In genomic region chr7:139119152-139119774, GRCm38 (mm10) we compare ENCODE assay signal across 8 mouse cellular contexts. TPM values are rescaled to one million over a fixed set of nuclear protein-coding genes. Genes with fewer than 3 reads are reported as not detected.
DNase-seq lines count a peak whose midpoint lies in the region; ATAC-seq and TF ChIP-seq lines count a peak whose summit lies in the region.

No protein-coding gene starts in this region.

- ATAC-seq in embryonic facial prominence, embryonic 14.5 days (ENCODE audit: low read depth) = peak; percentile 41; the same call in 1 of the 2 replicates
- peak; percentile 76 for ATAC-seq in kidney, embryonic 14.5 days (ENCODE audit: low FRiP score, low TSS enrichment)
- no peak for ATAC-seq in limb, embryonic 14.5 days (ENCODE audit: low FRiP score, low read depth)
- ATAC-seq in neural tube, embryonic 12.5 days (ENCODE audit: low FRiP score, low read depth) = peak; percentile 61; the same call in 1 of the 2 replicates
- 0 out of 2 replicates have a peak, but pooled peaks have one; percentile 10 for ATAC-seq in stomach, embryonic 16.5 days (ENCODE audit: insufficient read depth, low FRiP score)

- H3K4me2 ChIP-seq in embryonic facial prominence, embryonic 14.5 days (ENCODE audit: low read depth, low read length) = no peak overlapping the region
- no peak overlapping the region for H3K4me2 ChIP-seq in kidney, embryonic 14.5 days (replicated peaks; ENCODE audit: low read depth, low read length)
- H3K4me2 ChIP-seq in limb, embryonic 14.5 days (replicated peaks; ENCODE audit: low read depth, low read length, severe bottlenecking) = no peak overlapping the region
- no peak overlapping the region for H3K4me2 ChIP-seq in neural tube, embryonic 12.5 days (replicated peaks)
- H3K4me2 ChIP-seq in stomach, embryonic 16.5 days (ENCODE audit: low read depth, low read length) = no peak overlapping the region

- no peaks in the 10 kb centered on the region for H3K79me2 ChIP-seq in C2C12 (ENCODE audit: control insufficient read depth, insufficient read depth)

- peak; percentile 91 for TF ChIP-seq CTCF in C2C12 (IDR thresholded peaks at IDR 0.05; ENCODE audit: control insufficient read depth, insufficient read depth, insufficient read length)
- TF ChIP-seq CTCF in bone marrow, adult 2 months (IDR thresholded peaks at IDR 0.05; ENCODE audit: control insufficient read depth, insufficient read depth, low read length) = peak; percentile 72

- no peaks in the 10 kb centered on the region for H3K9me3 ChIP-seq in embryonic facial prominence, embryonic 14.5 days (ENCODE audit: control insufficient read depth, low read length)
- H3K9me3 ChIP-seq in heart, embryonic 10.5 days = no peaks in the 10 kb centered on the region
- no peaks in the 10 kb centered on the region for H3K9me3 ChIP-seq in kidney, embryonic 14.5 days (ENCODE audit: control insufficient read depth, low read length)
- no peaks in the 10 kb centered on the region for H3K9me3 ChIP-seq in limb, embryonic 14.5 days (ENCODE audit: control insufficient read depth, low read length)
- H3K9me3 ChIP-seq in neural tube, embryonic 12.5 days = no peaks in the 10 kb centered on the region
- H3K9me3 ChIP-seq in stomach, embryonic 16.5 days (replicated peaks; ENCODE audit: control insufficient read depth, low read length) = no peaks in the 10 kb centered on the region

- no peaks in the 10 kb centered on the region for H3K4me1 ChIP-seq in bone marrow, adult 2 months (ENCODE audit: control insufficient read depth, insufficient read depth, low read length)
- H3K4me1 ChIP-seq in embryonic facial prominence, embryonic 14.5 days (ENCODE audit: control insufficient read depth, insufficient read depth, low read length) = no peaks in the 10 kb centered on the region
- H3K4me1 ChIP-seq in heart, embryonic 10.5 days = no peaks in the 10 kb centered on the region
- H3K4me1 ChIP-seq in kidney, embryonic 14.5 days (ENCODE audit: control insufficient read depth, insufficient read depth, low read length) = no peaks in the 10 kb centered on the region
- no peaks in the 10 kb centered on the region for H3K4me1 ChIP-seq in limb, embryonic 14.5 days (ENCODE audit: control insufficient read depth, insufficient read depth, low read length)
- no peaks in the 10 kb centered on the region for H3K4me1 ChIP-seq in neural tube, embryonic 12.5 days
- H3K4me1 ChIP-seq in stomach, embryonic 16.5 days (ENCODE audit: control insufficient read depth, insufficient read depth, low read length) = no peaks in the 10 kb centered on the region

- TF ChIP-seq POLR2A in bone marrow, adult 2 months (IDR thresholded peaks at IDR 0.05; ENCODE audit: borderline replicate concordance, control insufficient read depth, low read depth, low read length) = no peak
- no peak for TF ChIP-seq POLR2A in limb, embryonic 14.5 days (IDR thresholded peaks at IDR 0.05; ENCODE audit: borderline replicate concordance, extremely low read depth, insufficient read depth, insufficient read length)

- 41% methylated on average over 13 of the region's 13 CpGs for WGBS in bone marrow, adult 2 months
- WGBS in embryonic facial prominence, embryonic 14.5 days = 43% methylated on average over 13 of the region's 13 CpGs
- 41% methylated on average over 13 of the region's 13 CpGs for WGBS in heart, embryonic 10.5 days
- WGBS in kidney, embryonic 14.5 days = 47% methylated on average over 13 of the region's 13 CpGs
- WGBS in limb, embryonic 14.5 days = 39% methylated on average over 13 of the region's 13 CpGs
- 46% methylated on average over 13 of the region's 13 CpGs for WGBS in neural tube, embryonic 12.5 days
- 41% methylated on average over 13 of the region's 13 CpGs for WGBS in stomach, embryonic 16.5 days

- H3ac ChIP-seq in C2C12 (ENCODE audit: control insufficient read depth, insufficient read length, low read depth) = no peak overlapping the region

- H3K36me3 ChIP-seq in C2C12 (ENCODE audit: control insufficient read depth, insufficient read depth) = no peaks in the 10 kb centered on the region
- H3K36me3 ChIP-seq in embryonic facial prominence, embryonic 14.5 days (ENCODE audit: control insufficient read depth, insufficient read depth, low read length) = no peaks in the 10 kb centered on the region
- no peaks in the 10 kb centered on the region for H3K36me3 ChIP-seq in heart, embryonic 10.5 days
- H3K36me3 ChIP-seq in kidney, embryonic 14.5 days (ENCODE audit: control insufficient read depth, insufficient read depth, low read length) = no peaks in the 10 kb centered on the region
- no peaks in the 10 kb centered on the region for H3K36me3 ChIP-seq in limb, embryonic 14.5 days (ENCODE audit: control insufficient read depth, insufficient read depth, low read length)
- no peaks in the 10 kb centered on the region for H3K36me3 ChIP-seq in neural tube, embryonic 12.5 days
- no peaks in the 10 kb centered on the region for H3K36me3 ChIP-seq in stomach, embryonic 16.5 days (ENCODE audit: control insufficient read depth, insufficient read depth, low read length)

- no peak overlapping the region for H3K9ac ChIP-seq in embryonic facial prominence, embryonic 14.5 days (ENCODE audit: low read depth, low read length)
- no peak overlapping the region for H3K9ac ChIP-seq in kidney, embryonic 14.5 days (ENCODE audit: low read depth, low read length)
- no peak overlapping the region for H3K9ac ChIP-seq in limb, embryonic 14.5 days (ENCODE audit: low read depth, low read length, severe bottlenecking)
- no peak overlapping the region for H3K9ac ChIP-seq in neural tube, embryonic 12.5 days
- H3K9ac ChIP-seq in stomach, embryonic 16.5 days (ENCODE audit: low read length) = no peak overlapping the region

- H3K79me3 ChIP-seq in C2C12 (ENCODE audit: low read depth) = no peaks in the 10 kb centered on the region

- peak; percentile 74 for DNase-seq in embryonic facial prominence, embryonic 14.5 days (ENCODE audit: low spot score)
- peak; percentile 87 for DNase-seq in heart, embryonic 10.5 days (ENCODE audit: low spot score)
- peak; percentile 77 for DNase-seq in limb, embryonic 14.5 days (ENCODE audit: low spot score)

- peaks cover 4% of the 10 kb centered on the region for H3K27me3 ChIP-seq in C2C12 (ENCODE audit: control insufficient read depth, insufficient read depth, insufficient read length)
- H3K27me3 ChIP-seq in embryonic facial prominence, embryonic 14.5 days (replicated peaks; ENCODE audit: control insufficient read depth, insufficient read depth, low read length) = no peaks in the 10 kb centered on the region
- H3K27me3 ChIP-seq in heart, embryonic 10.5 days (ENCODE audit: insufficient read depth, poor library complexity, severe bottlenecking) = peaks cover 35% of the 10 kb centered on the region
- H3K27me3 ChIP-seq in kidney, embryonic 14.5 days (ENCODE audit: control insufficient read depth, insufficient read depth, low read length) = no peaks in the 10 kb centered on the region
- no peaks in the 10 kb centered on the region for H3K27me3 ChIP-seq in limb, embryonic 14.5 days (ENCODE audit: control insufficient read depth, insufficient read depth, low read length)
- H3K27me3 ChIP-seq in neural tube, embryonic 12.5 days (replicated peaks) = no peaks in the 10 kb centered on the region
- no peaks in the 10 kb centered on the region for H3K27me3 ChIP-seq in stomach, embryonic 16.5 days (ENCODE audit: control insufficient read depth, insufficient read depth, low read length)

- H3K4me3 ChIP-seq in C2C12 (ENCODE audit: insufficient read depth, poor library complexity, severe bottlenecking) = no peak overlapping the region
- H3K4me3 ChIP-seq in bone marrow, adult 2 months (replicated peaks; ENCODE audit: control insufficient read depth, low read depth, low read length) = no peak overlapping the region
- H3K4me3 ChIP-seq in embryonic facial prominence, embryonic 14.5 days (ENCODE audit: low read depth, low read length) = no peak overlapping the region
- H3K4me3 ChIP-seq in heart, embryonic 10.5 days = no peak overlapping the region
- H3K4me3 ChIP-seq in kidney, embryonic 14.5 days (ENCODE audit: low read length) = no peak overlapping the region
- no peak overlapping the region for H3K4me3 ChIP-seq in limb, embryonic 14.5 days (replicated peaks; ENCODE audit: low read length)
- H3K4me3 ChIP-seq in neural tube, embryonic 12.5 days = no peak overlapping the region
- no peak overlapping the region for H3K4me3 ChIP-seq in stomach, embryonic 16.5 days (replicated peaks; ENCODE audit: low read length)

- H3K27ac ChIP-seq in bone marrow, adult 2 months (ENCODE audit: control insufficient read depth, insufficient read depth, low read depth, low read length, poor library complexity) = no peak overlapping the region
- no peak overlapping the region for H3K27ac ChIP-seq in embryonic facial prominence, embryonic 14.5 days (replicated peaks; ENCODE audit: low read depth, low read length)
- no peak overlapping the region for H3K27ac ChIP-seq in heart, embryonic 10.5 days
- H3K27ac ChIP-seq in kidney, embryonic 14.5 days (ENCODE audit: low read depth, low read length) = no peak overlapping the region
- no peak overlapping the region for H3K27ac ChIP-seq in limb, embryonic 14.5 days (replicated peaks; ENCODE audit: low read depth, low read length)
- H3K27ac ChIP-seq in neural tube, embryonic 12.5 days = no peak overlapping the region
- H3K27ac ChIP-seq in stomach, embryonic 16.5 days (ENCODE audit: low read length) = no peak overlapping the region

TF ChIP-seq in C2C12, 6 proteins besides CTCF, POLR2A, EP300 and RAD21:
- TF ChIP-seq FOSL1 (IDR thresholded peaks at IDR 0.05; ENCODE audit: insufficient read depth, low read length, poor library complexity, severe bottlenecking) (no peak), MYOG (IDR thresholded peaks at IDR 0.05; ENCODE audit: control insufficient read depth, extremely low read depth, insufficient read length) (no peak), MAX (IDR thresholded peaks at IDR 0.05) (no peak), USF1 (IDR thresholded peaks at IDR 0.05; ENCODE audit: low read depth) (no peak), MYOD1 (IDR thresholded peaks at IDR 0.05; ENCODE audit: control insufficient read depth, insufficient read length, low read depth) (no peak), CEBPB (IDR thresholded peaks at IDR 0.05; ENCODE audit: low read depth) (no peak)

RNA-seq across cellular contexts. Expression of gene Dpysl4, which starts 33.5 kb away (rescaled TPM):
- not detected for polyA plus RNA-seq in C2C12 (2012; fragmentation: generic; extraction: Trizol)
- 0.31 TPM in 1 of 2 replicates, not detected in the other for polyA plus RNA-seq in bone marrow, adult 2 months (2011; ENCODE audit: insufficient read depth, insufficient read length, low replicate concordance, missing spikeins)
- polyA plus RNA-seq in embryonic facial prominence, embryonic 14.5 days (2014; fragmentation: Nextera tagmentation; extraction: Ambion mirVana) = 19.8 and 28.3 TPM in 2 replicates
- polyA plus RNA-seq in heart, embryonic 10.5 days (2016; fragmentation: Nextera tagmentation; extraction: Ambion mirVana) = 4.7 and 9.1 TPM in 2 replicates
- polyA plus RNA-seq in kidney, embryonic 14.5 days (2014; fragmentation: Nextera tagmentation; extraction: Ambion mirVana) = 17.5 and 21.6 TPM in 2 replicates
- 26.4 and 30.5 TPM in 2 replicates for polyA plus RNA-seq in limb, embryonic 14.5 days (2012; rRNA removed)
- 19.3 and 21.6 TPM in 2 replicates for polyA plus RNA-seq in limb, embryonic 14.5 days (2014; fragmentation: Nextera tagmentation; extraction: Ambion mirVana)
- polyA plus RNA-seq in neural tube, embryonic 12.5 days (2016; fragmentation: Nextera tagmentation; extraction: Ambion mirVana) = 425 and 434 TPM in 2 replicates
- 13.3 and 13.6 TPM in 2 replicates for polyA plus RNA-seq in stomach, embryonic 16.5 days (2015; fragmentation: Nextera tagmentation; extraction: Ambion mirVana)

Comparison
In these comparisons a context has a peak if more than half of its experiments do, and no peak if none do; other contexts are left out.
1. RNA of gene Dpysl4, which starts 33.5 kb away (polyA plus RNA-seq): 425 to 434 TPM in neural tube, embryonic 12.5 days; 19.3 to 30.5 TPM in limb, embryonic 14.5 days, 17.5 to 21.6 TPM in kidney, embryonic 14.5 days, 19.8 to 28.3 TPM in embryonic facial prominence, embryonic 14.5 days, 13.3 to 13.6 TPM in stomach, embryonic 16.5 days, 4.7 to 9.1 TPM in heart, embryonic 10.5 days, not detected in C2C12 (single experiment) and 0.31 TPM in bone marrow, adult 2 months; every median in the first group is over 10 times any median in the second.
2. Peak in every context shown above with its lines, with median percentiles within 50 percentile points of each other: DNase-seq.